Mouse (Mus musculus) forelimb bud, embryonic 11.5 days (tissue): ENCODE measurements around the gene Nt5c2.

Experiments used
- DNase-seq: peaks from one replicate; pipeline ENCODE4 v3.0.0-alpha.2; 2012; ENCODE audit warnings: low read depth, low spot score

Nt5c2 gene

GRCm38 (mm10) chr19:47014447-47015381, at the start of gene Nt5c2, which contains the start of gene Ina:
Gene Nt5c2 (minus strand): TSS chr19:47015153.
Gene Ina (plus strand): TSS chr19:47014698.
- peak; percentile 79 for DNase-seq

DNA sequence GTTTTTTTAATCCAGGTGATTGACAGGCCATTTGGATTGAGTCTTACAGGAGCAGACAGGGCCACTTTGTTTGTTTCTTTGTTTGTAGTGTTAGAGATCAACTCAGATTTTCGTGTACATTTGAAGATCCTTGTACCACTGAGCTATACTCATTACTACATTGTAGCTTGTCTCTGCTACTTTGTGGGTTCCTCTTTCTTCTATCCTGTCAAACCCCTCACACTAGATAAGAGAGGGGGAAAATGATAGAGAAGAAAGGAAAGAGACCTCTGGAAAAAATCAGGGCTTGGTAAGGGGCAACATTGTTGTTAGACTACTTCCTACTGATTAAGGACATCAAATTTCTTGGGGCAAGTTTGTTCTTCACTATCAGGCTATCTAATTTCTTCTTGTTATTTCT, 42.7 kb upstream of the Nt5c2 start:
- no peak for DNase-seq

DNA sequence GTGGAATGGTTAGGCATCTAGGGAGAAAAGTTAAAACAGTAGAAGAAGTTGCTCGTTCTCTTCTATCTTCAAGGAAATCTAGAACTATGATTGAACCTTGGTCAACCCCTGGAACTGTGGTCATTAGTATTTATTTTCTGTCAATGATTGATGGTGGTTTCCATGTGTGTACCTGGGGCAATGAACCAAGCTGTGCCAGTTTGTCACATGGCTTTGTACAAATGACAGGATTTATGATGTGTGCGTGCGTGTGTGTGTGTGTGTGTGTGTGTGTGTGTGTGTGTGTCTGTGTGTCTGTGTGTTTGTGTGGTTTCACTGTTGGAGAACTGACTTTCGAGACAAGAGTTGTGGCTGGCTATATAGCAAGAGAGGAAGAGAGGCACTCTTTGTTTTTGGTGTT, 38.5 kb upstream of the Nt5c2 start:
- no peak for DNase-seq

GRCm38 (mm10) chr19:47052927-47053326, 38.0 kb upstream of the Nt5c2 start:
- no peak for DNase-seq

GRCm38 (mm10) chr19:47050271-47051032, 35.5 kb upstream of the Nt5c2 start, which contains the start of gene Pcgf6:
Gene Pcgf6 (minus strand): TSS chr19:47050906.
- DNase-seq: peak; percentile 88

DNA sequence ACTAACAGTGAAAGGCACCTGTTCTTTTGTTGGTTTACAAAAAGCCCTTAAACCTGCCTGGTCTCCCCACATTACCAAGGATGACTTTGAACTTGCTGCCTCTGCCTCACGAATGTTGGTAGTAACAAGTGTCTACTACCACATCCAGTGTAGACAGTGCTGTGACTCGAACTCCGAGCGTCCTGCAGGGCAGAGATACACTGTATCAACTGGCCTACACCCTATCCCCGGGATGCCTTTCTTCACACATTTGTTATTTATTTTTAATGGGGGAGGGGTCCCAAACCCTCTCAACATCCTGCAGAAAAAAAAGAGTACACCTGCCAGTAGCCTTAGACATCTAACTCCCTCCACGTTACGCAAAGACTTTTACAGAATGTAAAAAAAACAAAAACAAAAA, 34.9 kb upstream of the Nt5c2 start:
- no peak for DNase-seq

DNA sequence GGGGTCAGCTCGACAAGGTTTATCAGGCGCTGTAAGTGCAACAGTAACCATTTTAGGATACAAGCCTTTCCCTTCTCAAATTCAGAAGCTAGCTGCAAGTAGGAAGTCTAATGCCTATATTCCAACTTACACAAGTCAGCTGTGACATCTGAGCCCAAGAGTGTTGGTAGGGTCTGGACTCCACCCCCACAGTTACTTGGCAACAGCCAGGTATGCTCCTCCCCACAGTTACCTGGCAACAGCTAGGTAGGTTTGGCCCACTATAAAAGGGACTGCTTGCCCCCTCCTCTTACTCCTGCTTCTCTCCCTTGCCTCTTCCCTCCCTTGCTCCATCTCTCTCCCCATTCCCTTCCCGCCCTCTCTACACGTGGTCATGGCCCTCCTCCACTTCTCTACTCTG, 34.1 kb upstream of the Nt5c2 start:
- DNase-seq: no peak

DNA sequence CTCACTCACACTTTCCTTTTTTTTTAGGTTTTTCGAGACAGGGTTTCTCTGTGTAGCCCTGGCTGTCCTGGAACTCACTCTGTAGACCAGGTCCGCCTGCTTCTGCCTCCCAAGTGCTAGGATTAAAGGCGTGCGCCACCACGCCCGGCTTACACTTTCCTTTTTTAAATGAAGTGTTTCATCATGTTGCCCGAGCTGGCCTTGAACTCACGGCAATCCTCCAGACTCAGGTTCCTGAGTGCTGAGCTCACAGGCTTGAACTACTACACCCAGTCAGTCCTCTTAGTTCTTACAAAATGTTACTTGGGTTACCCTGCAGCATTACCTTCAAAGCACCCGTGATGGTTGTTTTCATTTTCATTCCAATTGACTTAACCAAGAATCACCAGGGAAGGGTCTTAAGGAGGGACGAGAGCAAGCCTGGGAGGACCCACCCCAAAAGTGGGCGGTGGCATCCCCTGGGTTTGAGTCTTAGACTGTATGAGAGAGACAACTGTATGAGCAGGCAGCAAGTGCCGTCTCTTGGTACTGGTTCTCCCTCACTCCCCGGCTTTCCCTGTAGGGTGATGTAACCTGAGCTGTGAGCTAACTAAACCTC, 32.4 kb upstream of the Nt5c2 start:
- no peak for DNase-seq

DNA sequence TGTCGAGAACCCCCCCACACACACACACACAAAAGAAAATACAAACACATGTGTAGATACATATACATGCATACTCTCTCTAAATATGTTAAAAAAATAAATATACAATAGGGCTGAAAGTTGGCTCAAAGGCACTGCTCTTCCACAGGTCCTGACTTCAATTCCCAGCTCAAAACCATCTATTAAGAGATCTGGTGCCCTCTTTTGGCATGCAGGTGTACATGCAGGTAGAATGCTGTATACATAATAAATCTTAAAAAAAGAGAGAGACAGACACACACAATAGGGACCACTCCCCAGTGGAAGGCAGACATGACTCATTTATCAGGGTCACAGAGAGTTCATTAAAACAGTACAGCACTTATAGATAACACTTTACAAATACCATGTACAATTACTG, 31.4 kb upstream of the Nt5c2 start:
- no peak for DNase-seq

GRCm38 (mm10) chr19:47043608-47044007, 28.7 kb upstream of the Nt5c2 start:
- no peak for DNase-seq

- DNase-seq: no peak
Measured at GRCm38 (mm10) chr19:47040720-47041473, 25.9 kb upstream of the Nt5c2 start.

GRCm38 (mm10) chr19:47036596-47036995, 21.6 kb upstream of the Nt5c2 start:
- DNase-seq: no peak

- no peak for DNase-seq
Measured at GRCm38 (mm10) chr19:47034916-47035315, 20.0 kb upstream of the Nt5c2 start.

DNA sequence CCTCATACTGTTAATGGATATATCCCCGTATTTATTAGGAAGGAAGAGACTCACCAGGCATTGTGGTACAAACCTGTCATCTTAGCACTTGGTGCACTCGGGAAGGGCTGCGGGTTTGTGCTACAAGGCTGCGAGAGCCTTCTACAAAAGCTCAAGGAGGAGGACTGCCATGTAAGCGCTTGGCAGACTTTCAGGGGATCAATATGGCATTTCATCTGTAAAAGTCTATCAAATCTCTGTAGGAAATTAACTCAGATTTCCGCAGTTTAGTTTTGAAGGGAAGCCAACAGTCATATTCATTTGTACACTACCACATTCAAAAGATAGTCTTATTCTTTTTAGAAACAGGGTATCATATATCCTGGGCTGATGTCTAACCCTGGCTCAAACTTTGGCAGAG, 16.8 kb upstream of the Nt5c2 start:
- DNase-seq: no peak

DNA sequence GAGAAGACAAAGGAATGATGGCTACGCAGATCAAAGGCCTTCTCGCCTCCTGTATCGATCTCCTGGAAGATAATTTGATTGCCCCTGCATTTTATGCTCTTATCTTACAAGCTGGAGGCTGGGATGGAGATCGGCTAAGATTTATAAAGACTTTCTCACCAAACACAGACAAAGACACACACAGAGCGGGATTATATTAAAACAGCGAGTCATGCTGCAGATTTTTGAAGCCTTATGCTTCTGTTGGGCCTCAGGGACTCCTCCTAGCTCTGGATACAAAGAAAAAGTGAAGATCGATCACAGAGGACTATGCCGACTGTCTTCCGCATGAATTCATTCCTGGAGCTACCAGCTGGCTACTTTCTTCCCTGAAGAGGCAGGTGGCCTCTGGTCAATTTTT, 14.8 kb upstream of the Nt5c2 start:
- DNase-seq: no peak

- DNase-seq: no peak
Measured at GRCm38 (mm10) chr19:47026513-47026912, 11.6 kb upstream of the Nt5c2 start.

DNA sequence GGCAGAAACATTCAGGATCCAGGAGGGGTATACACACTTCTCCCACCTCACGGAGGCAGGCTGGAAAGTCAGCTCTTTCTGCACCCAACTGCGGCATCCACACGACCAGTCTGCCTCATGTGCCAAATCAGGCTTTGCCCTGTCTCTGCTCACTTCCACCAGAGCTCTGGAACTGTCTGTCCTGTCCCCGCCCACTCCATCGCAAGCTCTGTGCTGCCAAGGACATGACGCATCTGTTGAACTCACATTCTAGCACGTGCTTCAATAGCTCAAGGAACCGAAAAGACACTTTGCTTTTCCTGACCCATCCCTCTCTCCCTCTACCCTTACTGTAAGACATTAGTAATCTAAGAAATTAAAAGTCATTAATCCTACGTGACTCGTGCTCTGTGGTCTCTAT, 10.0 kb upstream of the Nt5c2 start:
- no peak for DNase-seq

DNA sequence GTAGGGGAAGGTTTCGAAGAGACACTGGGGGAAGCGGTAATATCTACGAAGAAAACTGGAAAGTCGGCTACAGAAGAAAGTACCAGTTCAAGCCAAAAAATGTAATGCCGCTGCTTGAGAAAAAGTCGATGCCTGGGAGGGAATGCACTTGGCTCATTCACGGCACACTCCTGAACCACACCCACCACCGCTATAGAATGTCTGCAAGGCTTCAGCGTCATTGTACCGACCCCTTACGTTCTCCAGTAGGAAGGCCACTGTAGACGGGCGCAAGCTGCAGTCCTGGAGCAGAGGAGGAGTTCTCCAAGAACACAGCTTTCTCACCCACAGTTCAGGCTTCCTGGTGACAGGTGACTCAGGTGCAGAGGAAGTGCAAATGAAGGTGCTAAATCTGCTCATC, 8.6 kb upstream of the Nt5c2 start:
- no peak for DNase-seq

- DNase-seq: no peak
Measured at GRCm38 (mm10) chr19:47022709-47023108, 7.8 kb upstream of the Nt5c2 start.

GRCm38 (mm10) chr19:47019326-47019725, 4.4 kb upstream of the Nt5c2 start:
- DNase-seq: peak; percentile 21

DNA sequence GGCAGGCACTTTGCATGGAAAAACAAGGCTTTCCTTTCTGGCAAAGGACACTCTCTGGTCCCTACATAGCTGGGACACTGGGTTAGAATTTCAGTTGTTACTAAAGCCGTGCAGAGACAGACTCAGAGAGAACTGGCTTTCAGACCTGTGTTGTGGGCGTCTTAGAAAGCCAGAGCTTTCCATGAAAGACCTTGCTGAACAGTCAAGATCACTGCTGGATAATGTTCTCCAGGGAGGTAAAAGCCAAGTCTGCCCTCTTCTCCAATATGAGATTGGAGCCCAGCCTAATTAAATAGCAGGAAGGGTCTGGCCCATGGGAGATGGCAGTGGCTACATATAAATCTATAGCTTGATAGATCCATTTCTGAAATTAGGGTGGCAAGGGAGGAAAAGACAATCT, 3.4 kb upstream of the Nt5c2 start:
- no peak for DNase-seq

GRCm38 (mm10) chr19:47017831-47018230, 2.9 kb upstream of the Nt5c2 start:
- no peak for DNase-seq
